Mouse (Mus musculus): ENCODE results near the gene Loxl4. TPM values are rescaled to one million over a fixed set of nuclear protein-coding genes. Genes with fewer than 3 reads are reported as not detected.

The Loxl4 gene
- 0.42 and 0.55 TPM in 2 replicates for polyA plus RNA-seq (2016; fragmentation: Nextera tagmentation; extraction: Ambion mirVana)

- Histone ChIP-seq H3K27me3 (peaks cover 21% of the 10 kb centered on the region), H3K9me3 (no peaks in the 10 kb centered on the region), H3K4me3 (peak within 1 kb of the TSS; percentile 37), H3K36me3 (no peaks in the 10 kb centered on the region), H3K4me1 (peaks cover 3% of the 10 kb centered on the region; the same call in 1 of the 2 replicates), H3K4me2 (replicated peaks) (peak within 1 kb of the TSS; percentile 72), H3K27ac (no peak within 1 kb of the TSS), H3K9ac (peak within 1 kb of the TSS; percentile 41)
- 1% methylated on average over 37 of the region's 37 CpGs for WGBS
- ATAC-seq (ENCODE audit: insufficient number of reproducible peaks, insufficient read depth, low FRiP score, low TSS enrichment) = no peak
Observed at GRCm38 (mm10) chr19:42612654-42613053, at the start of gene Loxl4. Loxl4 (minus strand) TSS chr19:42612813.

GRCm38 (mm10) chr19:42661430-42662164 lies 49.0 kb upstream of the Loxl4 start:
- ATAC-seq (ENCODE audit: insufficient number of reproducible peaks, insufficient read depth, low FRiP score, low TSS enrichment) = no peak
- Histone ChIP-seq H3K4me3 (no peak overlapping the region), H3K9me3 (no peaks in the 10 kb centered on the region), H3K4me1 (peaks cover 8% of the 10 kb centered on the region), H3K36me3 (no peaks in the 10 kb centered on the region), H3K9ac (no peak overlapping the region), H3K27me3 (no peaks in the 10 kb centered on the region), H3K4me2 (replicated peaks) (no peak overlapping the region), H3K27ac (no peak overlapping the region)
- WGBS = 73% methylated on average over 9 of the region's 9 CpGs

GRCm38 (mm10) chr19:42660244-42660565 lies 47.6 kb upstream of the Loxl4 start:
- no peak overlapping the region for H3K27ac ChIP-seq
- H3K4me3 ChIP-seq = no peak overlapping the region
- 94% methylated on average over 2 of the region's 2 CpGs for WGBS
- no peaks in the 10 kb centered on the region for H3K36me3 ChIP-seq
- H3K9ac ChIP-seq = no peak overlapping the region
- H3K4me1 ChIP-seq = peaks cover 8% of the 10 kb centered on the region
- no peaks in the 10 kb centered on the region for H3K27me3 ChIP-seq
- no peak for ATAC-seq (ENCODE audit: insufficient number of reproducible peaks, insufficient read depth, low FRiP score, low TSS enrichment)
- no peaks in the 10 kb centered on the region for H3K9me3 ChIP-seq
- H3K4me2 ChIP-seq (replicated peaks) = no peak overlapping the region

GRCm38 (mm10) chr19:42659354-42660243 lies 47.0 kb upstream of the Loxl4 start:
- no peaks in the 10 kb centered on the region for H3K27me3 ChIP-seq
- peaks cover 8% of the 10 kb centered on the region for H3K4me1 ChIP-seq
- peak overlapping the region; percentile 9; the same call in 1 of the 2 replicates for H3K4me2 ChIP-seq (replicated peaks)
- no peak overlapping the region for H3K9ac ChIP-seq
- H3K4me3 ChIP-seq = no peak overlapping the region
- ATAC-seq (ENCODE audit: insufficient number of reproducible peaks, insufficient read depth, low FRiP score, low TSS enrichment) = no peak
- 45% methylated on average over 21 of the region's 21 CpGs for WGBS
- H3K9me3 ChIP-seq = no peaks in the 10 kb centered on the region
- H3K27ac ChIP-seq = no peak overlapping the region
- no peaks in the 10 kb centered on the region for H3K36me3 ChIP-seq

- WGBS = 72% methylated on average over 6 of the region's 6 CpGs
Observed at GRCm38 (mm10) chr19:42658435-42659135, 46.0 kb upstream of the Loxl4 start.

GRCm38 (mm10) chr19:42657769-42658168 lies 45.2 kb upstream of the Loxl4 start:
- H3K36me3 ChIP-seq = no peaks in the 10 kb centered on the region
- no peak overlapping the region for H3K4me3 ChIP-seq
- no peaks in the 10 kb centered on the region for H3K9me3 ChIP-seq
- H3K27me3 ChIP-seq = no peaks in the 10 kb centered on the region
- no peak overlapping the region for H3K9ac ChIP-seq
- H3K4me1 ChIP-seq = peaks cover 8% of the 10 kb centered on the region
- H3K27ac ChIP-seq = no peak overlapping the region
- no peak for ATAC-seq (ENCODE audit: insufficient number of reproducible peaks, insufficient read depth, low FRiP score, low TSS enrichment)
- no peak overlapping the region for H3K4me2 ChIP-seq (replicated peaks)
- WGBS = 47% methylated on average over 4 of the region's 4 CpGs

More at GRCm38 (mm10) chr19:42658435-42659135, 46.0 kb upstream of the Loxl4 start:
- Histone ChIP-seq H3K27me3 (no peaks in the 10 kb centered on the region), H3K9ac (no peak overlapping the region), H3K4me1 (peaks cover 8% of the 10 kb centered on the region), H3K36me3 (no peaks in the 10 kb centered on the region), H3K4me2 (replicated peaks) (no peak overlapping the region), H3K27ac (no peak overlapping the region), H3K9me3 (no peaks in the 10 kb centered on the region), H3K4me3 (no peak overlapping the region)
- ATAC-seq (ENCODE audit: insufficient number of reproducible peaks, insufficient read depth, low FRiP score, low TSS enrichment) = no peak

GRCm38 (mm10) chr19:42657306-42657705 lies 44.7 kb upstream of the Loxl4 start:
- no peaks in the 10 kb centered on the region for H3K36me3 ChIP-seq
- H3K27ac ChIP-seq = no peak overlapping the region
- no peaks in the 10 kb centered on the region for H3K9me3 ChIP-seq
- H3K4me2 ChIP-seq (replicated peaks) = no peak overlapping the region
- no peaks in the 10 kb centered on the region for H3K27me3 ChIP-seq
- H3K9ac ChIP-seq = no peak overlapping the region
- H3K4me3 ChIP-seq = no peak overlapping the region
- 90% methylated on average over 2 of the region's 2 CpGs for WGBS
- peaks cover 8% of the 10 kb centered on the region for H3K4me1 ChIP-seq
- ATAC-seq (ENCODE audit: insufficient number of reproducible peaks, insufficient read depth, low FRiP score, low TSS enrichment) = no peak

- Histone ChIP-seq H3K9ac (no peak overlapping the region), H3K4me1 (peaks cover 8% of the 10 kb centered on the region), H3K36me3 (no peaks in the 10 kb centered on the region), H3K4me3 (no peak overlapping the region), H3K27me3 (no peaks in the 10 kb centered on the region), H3K9me3 (no peaks in the 10 kb centered on the region), H3K4me2 (replicated peaks) (no peak overlapping the region), H3K27ac (no peak overlapping the region)
- no peak for ATAC-seq (ENCODE audit: insufficient number of reproducible peaks, insufficient read depth, low FRiP score, low TSS enrichment)
- WGBS = 67% methylated on average over 1 of the region's 1 CpGs
Observed at GRCm38 (mm10) chr19:42655006-42655405, 42.4 kb upstream of the Loxl4 start.

GRCm38 (mm10) chr19:42653091-42653490 lies 40.5 kb upstream of the Loxl4 start:
- Histone ChIP-seq H3K4me3 (no peak overlapping the region), H3K9me3 (no peaks in the 10 kb centered on the region), H3K9ac (no peak overlapping the region), H3K4me1 (no peaks in the 10 kb centered on the region), H3K27me3 (no peaks in the 10 kb centered on the region), H3K27ac (no peak overlapping the region), H3K4me2 (replicated peaks) (no peak overlapping the region), H3K36me3 (no peaks in the 10 kb centered on the region)
- ATAC-seq (ENCODE audit: insufficient number of reproducible peaks, insufficient read depth, low FRiP score, low TSS enrichment) = no peak
- WGBS = 58% methylated on average over 6 of the region's 6 CpGs

- no peaks in the 10 kb centered on the region for H3K9me3 ChIP-seq
- H3K27me3 ChIP-seq = no peaks in the 10 kb centered on the region
- no peaks in the 10 kb centered on the region for H3K36me3 ChIP-seq
- H3K4me1 ChIP-seq = no peaks in the 10 kb centered on the region
- no peak overlapping the region for H3K9ac ChIP-seq
- no peak for ATAC-seq (ENCODE audit: insufficient number of reproducible peaks, insufficient read depth, low FRiP score, low TSS enrichment)
- no peak overlapping the region for H3K27ac ChIP-seq
- H3K4me2 ChIP-seq (replicated peaks) = no peak overlapping the region
- 85% methylated on average over 7 of the region's 7 CpGs for WGBS
- H3K4me3 ChIP-seq = no peak overlapping the region
Observed at GRCm38 (mm10) chr19:42652425-42652824, 39.8 kb upstream of the Loxl4 start.

GRCm38 (mm10) chr19:42640211-42640610 lies 27.6 kb upstream of the Loxl4 start:
- peaks cover 16% of the 10 kb centered on the region for H3K4me1 ChIP-seq
- H3K27me3 ChIP-seq = no peaks in the 10 kb centered on the region
- no peak overlapping the region for H3K27ac ChIP-seq
- H3K9me3 ChIP-seq = no peaks in the 10 kb centered on the region
- H3K4me2 ChIP-seq (replicated peaks) = no peak overlapping the region
- 87% methylated on average over 9 of the region's 9 CpGs for WGBS
- no peak overlapping the region for H3K4me3 ChIP-seq
- H3K36me3 ChIP-seq = no peaks in the 10 kb centered on the region
- no peak for ATAC-seq (ENCODE audit: insufficient number of reproducible peaks, insufficient read depth, low FRiP score, low TSS enrichment)
- no peak overlapping the region for H3K9ac ChIP-seq
